Mouse (Mus musculus) heart, embryonic 12.5 days (tissue): Measurements from ENCODE around the gene Crhr1. TPM values are rescaled to one million over a fixed set of nuclear protein-coding genes. Genes with fewer than 3 reads are reported as not detected.
"Not testable (repeated sequence)": the region's sequence is repeated elsewhere in the genome, so short reads cannot be mapped to it uniquely, and the experiment has no call there.

Experiments
- ATAC-seq: fragments of 200-750 bp; cut with Nextera tagmentation; 2 replicates; pipeline ENCODE4 v1.8.0; 2017; ENCODE audit warnings: moderate TSS enrichment, moderate library complexity; ENCODE audit not compliant: insufficient number of reproducible peaks, low FRiP score
- H3K27ac ChIP-seq: fragments of 300-500 bp; sonication (generic); 2 replicates; pipeline ENCODE4 v1.5.1; 2016; ENCODE audit warnings: mild to moderate bottlenecking, moderate library complexity; ENCODE audit not compliant: poor library complexity, severe bottlenecking
- H3K27me3 ChIP-seq: fragments of 300-500 bp; sonication (generic); replicated peaks from 2 replicates; pipeline ENCODE4 v1.6.1; 2016; ENCODE audit warnings: mild to moderate bottlenecking, moderate library complexity
- H3K36me3 ChIP-seq: fragments of 300-500 bp; sonication (generic); 2 replicates; pipeline ENCODE4 v1.6.1; 2016; ENCODE audit warnings: mild to moderate bottlenecking, moderate library complexity
- H3K4me1 ChIP-seq: fragments of 300-500 bp; sonication (generic); replicated peaks from 2 replicates; pipeline ENCODE4 v1.6.1; 2016; ENCODE audit warnings: mild to moderate bottlenecking
- H3K4me2 ChIP-seq: fragments of 300-500 bp; sonication (generic); 2 replicates; pipeline ENCODE4 v1.6.1; 2016; ENCODE audit warnings: mild to moderate bottlenecking, moderate library complexity
- H3K4me3 ChIP-seq: fragments of 300-500 bp; sonication (generic); 2 replicates; pipeline ENCODE4 v1.5.1; 2016; ENCODE audit warnings: mild to moderate bottlenecking
- H3K9ac ChIP-seq: fragments of 300-500 bp; sonication (generic); 2 replicates; pipeline ENCODE4 v1.6.1; 2016; ENCODE audit warnings: mild to moderate bottlenecking, moderate library complexity
- H3K9me3 ChIP-seq: fragments of 300-500 bp; sonication (generic); replicated peaks from 2 replicates; pipeline ENCODE4 v1.6.1; 2016; ENCODE audit warnings: mild to moderate bottlenecking, moderate library complexity
- WGBS: fragments of 180-500 bp; shearing (Covaris S2); methylation state at CpG from one replicate; pipeline ENCODE4 v1.1.7; 2016; 5-methylcytosine and 5-hydroxymethylcytosine counted together
- polyA plus RNA-seq: library from polyadenylated mRNA; unstranded; fragments of >200 nt; fragmentation: Nextera tagmentation; extraction: Ambion mirVana; gene quantifications from 2 replicates; pipeline ENCODE4 v1.2.1, GENCODE M21; 2016

Gene Crhr1
- polyA plus RNA-seq, 1 experiment from 2014 or later = not detected

GRCm38 (mm10) chr11:104195791-104196190 is 63.1 kb downstream of the Crhr1 start:
- H3K27me3 ChIP-seq = peaks cover 23% of the 10 kb centered on the region
- H3K4me3 ChIP-seq = no peak overlapping the region
- no peak overlapping the region for H3K9ac ChIP-seq
- H3K4me1 ChIP-seq = no peaks in the 10 kb centered on the region
- H3K4me2 ChIP-seq = no peak overlapping the region
- ATAC-seq = no peak
- H3K9me3 ChIP-seq = no peaks in the 10 kb centered on the region
- no peaks in the 10 kb centered on the region for H3K36me3 ChIP-seq
- WGBS = 10% methylated on average over 9 of the region's 9 CpGs
- no peak overlapping the region for H3K27ac ChIP-seq

- Histone ChIP-seq H3K9me3 (0 out of 2 replicates have a peak, but pooled peaks cover 10% of the 10 kb centered on the region), H3K9ac (no peak overlapping the region), H3K27me3 (peaks cover 17% of the 10 kb centered on the region), H3K4me1 (no peaks in the 10 kb centered on the region), H3K4me2 (no peak overlapping the region), H3K27ac (no peak overlapping the region), H3K36me3 (no peaks in the 10 kb centered on the region), H3K4me3 (no peak overlapping the region)
- ATAC-seq = no peak
- 5% methylated on average over 10 of the region's 10 CpGs for WGBS
Observed at GRCm38 (mm10) chr11:104197861-104198260, 65.2 kb downstream of the Crhr1 start.

GRCm38 (mm10) chr11:104203271-104203670 is 70.6 kb downstream of the Crhr1 start:
- Histone ChIP-seq H3K4me2 (no peak overlapping the region), H3K9me3 (0 out of 2 replicates have a peak, but pooled peaks cover 15% of the 10 kb centered on the region), H3K27ac (no peak overlapping the region), H3K9ac (no peak overlapping the region), H3K27me3 (peaks cover 7% of the 10 kb centered on the region), H3K36me3 (no peaks in the 10 kb centered on the region), H3K4me3 (no peak overlapping the region), H3K4me1 (0 out of 2 replicates have a peak, but pooled peaks cover 5% of the 10 kb centered on the region)
- WGBS = 55% methylated on average over 3 of the region's 3 CpGs
- no peak for ATAC-seq

- H3K4me3 ChIP-seq = no peak overlapping the region
- 0 out of 2 replicates have a peak, but pooled peaks cover 15% of the 10 kb centered on the region for H3K9me3 ChIP-seq
- no peaks in the 10 kb centered on the region for H3K36me3 ChIP-seq
Observed at GRCm38 (mm10) chr11:104206573-104206972, 73.9 kb downstream of the Crhr1 start.

GRCm38 (mm10) chr11:104209041-104209440 is 76.4 kb downstream of the Crhr1 start:
- Histone ChIP-seq H3K9me3 (no peaks in the 10 kb centered on the region), H3K9ac (no peak overlapping the region), H3K27ac (no peak overlapping the region), H3K4me1 (0 out of 2 replicates have a peak, but pooled peaks cover 5% of the 10 kb centered on the region), H3K4me2 (no peak overlapping the region), H3K4me3 (no peak overlapping the region), H3K36me3 (no peaks in the 10 kb centered on the region), H3K27me3 (no peaks in the 10 kb centered on the region)
- no peak for ATAC-seq
- WGBS = 63% methylated on average over 3 of the region's 3 CpGs

More at GRCm38 (mm10) chr11:104206573-104206972, 73.9 kb downstream of the Crhr1 start:
- Histone ChIP-seq H3K27me3 (no peaks in the 10 kb centered on the region), H3K9ac (no peak overlapping the region), H3K4me2 (no peak overlapping the region), H3K27ac (no peak overlapping the region), H3K4me1 (0 out of 2 replicates have a peak, but pooled peaks cover 5% of the 10 kb centered on the region)
- WGBS = 61% methylated on average over 4 of the region's 4 CpGs
- no peak for ATAC-seq

GRCm38 (mm10) chr11:104211251-104211650 is 78.6 kb downstream of the Crhr1 start:
- Histone ChIP-seq H3K9me3 (no peaks in the 10 kb centered on the region), H3K4me3 (no peak overlapping the region), H3K36me3 (no peaks in the 10 kb centered on the region), H3K4me1 (0 out of 2 replicates have a peak, but pooled peaks cover 5% of the 10 kb centered on the region), H3K27ac (no peak overlapping the region), H3K9ac (no peak overlapping the region), H3K4me2 (no peak overlapping the region), H3K27me3 (no peaks in the 10 kb centered on the region)
- WGBS = 78% methylated on average over 6 of the region's 6 CpGs
- no peak for ATAC-seq

- H3K27ac ChIP-seq, H3K9me3 ChIP-seq, H3K36me3 ChIP-seq, H3K9ac ChIP-seq, H3K27me3 ChIP-seq, H3K4me1 ChIP-seq, ATAC-seq, H3K4me3 ChIP-seq, H3K4me2 ChIP-seq: not testable (repeated sequence)
- 91% methylated on average over 5 of the region's 5 CpGs for WGBS
Observed at GRCm38 (mm10) chr11:104214128-104214527, 81.5 kb downstream of the Crhr1 start.

- ATAC-seq = no peak
- Histone ChIP-seq H3K4me1 (no peaks in the 10 kb centered on the region), H3K27me3 (0 out of 2 replicates have a peak, but pooled peaks cover 5% of the 10 kb centered on the region), H3K36me3 (no peaks in the 10 kb centered on the region), H3K4me2 (no peak overlapping the region), H3K27ac (no peak overlapping the region), H3K9me3 (no peaks in the 10 kb centered on the region), H3K9ac (no peak overlapping the region), H3K4me3 (no peak overlapping the region)
- WGBS = 73% methylated on average over 3 of the region's 3 CpGs
Observed at GRCm38 (mm10) chr11:104218075-104218474, 85.4 kb downstream of the Crhr1 start.

- WGBS = 79% methylated on average over 4 of the region's 4 CpGs
- H3K9ac ChIP-seq = no peak overlapping the region
- H3K36me3 ChIP-seq = no peaks in the 10 kb centered on the region
- no peak overlapping the region for H3K4me2 ChIP-seq
- H3K4me1 ChIP-seq = no peaks in the 10 kb centered on the region
- H3K4me3 ChIP-seq = no peak overlapping the region
- H3K27me3 ChIP-seq = 0 out of 2 replicates have a peak, but pooled peaks cover 5% of the 10 kb centered on the region
- no peak overlapping the region for H3K27ac ChIP-seq
- H3K9me3 ChIP-seq = no peaks in the 10 kb centered on the region
- no peak for ATAC-seq
Observed at GRCm38 (mm10) chr11:104220291-104220690, 87.6 kb downstream of the Crhr1 start.

GRCm38 (mm10) chr11:104221751-104222150 is 89.1 kb downstream of the Crhr1 start:
- 70% methylated on average over 5 of the region's 5 CpGs for WGBS
- Histone ChIP-seq H3K4me3 (no peak overlapping the region), H3K4me2 (no peak overlapping the region), H3K27ac (no peak overlapping the region), H3K9me3 (no peaks in the 10 kb centered on the region), H3K36me3 (no peaks in the 10 kb centered on the region), H3K9ac (no peak overlapping the region), H3K27me3 (peaks cover 5% of the 10 kb centered on the region; the same call in 1 of the 2 replicates), H3K4me1 (no peaks in the 10 kb centered on the region)
- no peak for ATAC-seq

- Histone ChIP-seq H3K4me2 (no peak overlapping the region), H3K9ac (no peak overlapping the region), H3K9me3 (no peaks in the 10 kb centered on the region), H3K4me1 (no peaks in the 10 kb centered on the region), H3K36me3 (no peaks in the 10 kb centered on the region), H3K27ac (no peak overlapping the region), H3K27me3 (peaks cover 13% of the 10 kb centered on the region), H3K4me3 (no peak overlapping the region)
- WGBS = 72% methylated on average over 9 of the region's 9 CpGs
- no peak for ATAC-seq
Observed at GRCm38 (mm10) chr11:104223301-104223700, 90.6 kb downstream of the Crhr1 start.
